Mouse (Mus musculus): ENCODE data around the gene Ppp4r3a.

DNA sequence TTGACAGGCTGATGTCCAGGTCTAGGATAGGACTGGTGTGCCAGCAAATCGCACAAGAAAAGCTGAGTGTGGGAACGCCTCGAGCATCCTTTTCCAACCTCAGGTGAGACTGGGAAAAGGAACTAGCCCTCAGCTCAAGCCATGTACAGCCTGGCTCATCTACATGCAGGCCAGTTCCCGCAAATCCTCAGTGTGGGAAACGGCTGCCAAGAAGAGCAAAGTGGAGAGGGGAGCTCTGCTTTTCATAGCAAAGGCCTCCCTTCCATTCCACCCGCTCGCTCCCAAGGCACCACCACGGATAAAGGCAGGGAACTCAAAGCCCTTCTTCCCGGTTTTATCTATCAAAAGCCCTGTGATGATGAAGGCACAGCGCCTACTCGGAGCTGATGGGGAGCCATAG lies 60.4 kb downstream of the Ppp4r3a start:
- TF ChIP-seq CTCF (IDR thresholded peaks at IDR 0.05; ENCODE audit: low read depth) (no peak), EP300 (IDR thresholded peaks at IDR 0.05; ENCODE audit: low read depth) (no peak)
